Comparison of ENCODE assay signal across 1 mouse cellular context in the genomic region with DNA sequence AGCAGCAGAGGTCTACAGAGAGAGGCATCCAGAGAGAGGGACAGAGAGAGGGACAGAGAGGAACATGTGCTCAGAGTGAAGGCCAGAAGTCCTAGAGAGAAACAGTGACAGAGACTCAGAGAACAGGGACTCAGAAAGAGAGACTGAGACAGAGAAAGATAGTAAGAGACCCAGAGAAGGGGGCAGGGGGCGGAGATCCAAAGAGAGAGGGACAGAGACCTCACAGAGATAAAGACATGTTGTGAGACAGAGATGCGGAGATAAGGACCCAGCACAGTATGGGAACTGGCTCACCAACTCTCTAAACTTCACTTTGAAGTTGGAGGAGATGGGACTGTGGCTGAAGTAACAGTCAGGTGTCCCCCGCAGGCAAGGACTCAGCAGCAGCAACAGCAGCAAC.
TF ChIP-seq lines count a peak whose summit lies in the region.

No protein-coding gene starts in this region.

TF ChIP-seq in CH12.LX, 34 proteins besides CTCF, POLR2A, EP300 and RAD21 (continued from another document):
- TF ChIP-seq HCFC1 (IDR thresholded peaks at IDR 0.05; ENCODE audit: low read depth, low read length) (no peak), ZMIZ1 (IDR thresholded peaks at IDR 0.05; ENCODE audit: low read depth, low read length) (no peak), KAT2A (IDR thresholded peaks at IDR 0.05; ENCODE audit: insufficient replicate concordance, low read length) (no peak), NRF1 (IDR thresholded peaks at IDR 0.05; ENCODE audit: low read depth, low read length) (no peak), RCOR1 (conservative IDR thresholded peaks at IDR 0.05; ENCODE audit: low read depth, low read length) (no peak), USF1 (IDR thresholded peaks at IDR 0.05; ENCODE audit: low read depth, low read length) (no peak), ZNF384 (IDR thresholded peaks at IDR 0.05; ENCODE audit: low read depth, low read length) (no peak), USF2 (conservative IDR thresholded peaks at IDR 0.05; ENCODE audit: low read depth, low read length) (no peak), E2F4 (IDR thresholded peaks at IDR 0.05; ENCODE audit: insufficient replicate concordance, low read depth, low read length) (no peak), MAX (IDR thresholded peaks at IDR 0.05; ENCODE audit: low read length) (no peak), JUND (conservative IDR thresholded peaks at IDR 0.05; ENCODE audit: low read depth, low read length) (no peak), ETS1 (conservative IDR thresholded peaks at IDR 0.05; ENCODE audit: low read depth, low read length) (no peak)
TF ChIP-seq in CH12.LX: peak in this region for 0.
